Mouse (Mus musculus) liver, adult 2 months (tissue): Measurements from ENCODE around the gene Dpf3. TPM values are rescaled to one million over a fixed set of nuclear protein-coding genes. Genes with fewer than 3 reads are reported as not detected.

Experiments
- DNase-seq: peaks from one replicate; pipeline ENCODE4 v3.0.0-alpha.2; 2011; ENCODE audit warnings: low read depth, low spot score; ENCODE audit errors: extremely low read depth
- H3K27ac ChIP-seq: fragments of 200-500 bp; replicated peaks from 2 replicates; pipeline ENCODE4 v1.5.1; 2012; ENCODE audit warnings: low read depth, mild to moderate bottlenecking, control low read depth, inconsistent platforms, low read length; ENCODE audit not compliant: insufficient read depth
- H3K27me3 ChIP-seq: fragments of 200-500 bp; 2 replicates; pipeline ENCODE4 v1.6.1; 2012; ENCODE audit warnings: mild to moderate bottlenecking, moderate library complexity, low read length, inconsistent platforms; ENCODE audit not compliant: control insufficient read depth, insufficient read depth
- H3K36me3 ChIP-seq: fragments of 200-500 bp; 2 replicates; pipeline ENCODE4 v1.6.1; 2012; ENCODE audit warnings: low read length, inconsistent platforms; ENCODE audit not compliant: control insufficient read depth, insufficient read depth
- H3K4me1 ChIP-seq: fragments of 200-500 bp; 2 replicates; pipeline ENCODE4 v1.6.1; 2011; ENCODE audit warnings: low read length; ENCODE audit not compliant: control insufficient read depth, insufficient read depth
- H3K4me3 ChIP-seq: fragments of 200-500 bp; 2 replicates; pipeline ENCODE4 v1.5.1; 2011; ENCODE audit warnings: low read depth, mild to moderate bottlenecking, control low read depth, low read length, moderate library complexity; ENCODE audit not compliant: insufficient read depth
- H3K79me2 ChIP-seq: fragments of 200-500 bp; 2 replicates; pipeline ENCODE4 v1.6.1; 2012; ENCODE audit warnings: inconsistent platforms, mild to moderate bottlenecking, low read length, moderate library complexity; ENCODE audit not compliant: control insufficient read depth, insufficient read depth
- H3K9ac ChIP-seq: fragments of 200-500 bp; 2 replicates; pipeline ENCODE4 v1.6.1; 2012; ENCODE audit warnings: low read depth, mild to moderate bottlenecking, control low read depth, inconsistent platforms, low read length
- CTCF ChIP-seq: fragments of 200-500 bp; IDR thresholded peaks from 2 replicates; pipeline ENCODE4 v1.5.1; 2011; ENCODE audit warnings: low read depth, low read length, control low read depth
- POLR2A ChIP-seq: fragments of 200-500 bp; IDR thresholded peaks from 2 replicates; pipeline ENCODE4 v1.6.1; 2011; ENCODE audit warnings: low read length, control low read depth; ENCODE audit not compliant: insufficient read depth; ENCODE audit errors: extremely low read depth
- WGBS: fragments of 180-500 bp; shearing (Covaris S2); methylation state at CpG from one replicate; pipeline ENCODE4 v1.1.7; 2018; 5-methylcytosine and 5-hydroxymethylcytosine counted together
- polyA plus RNA-seq: library from polyadenylated mRNA; depleted of rRNA; stranded (reverse); fragments of >200 nt; gene quantifications from 2 replicates; pipeline ENCODE4 v1.2.3, GENCODE M21; 2012
- total RNA-seq: library from RNA; depleted of rRNA; stranded (reverse); fragments of >200 nt; gene quantifications from 2 replicates; pipeline ENCODE4 v1.2.3, GENCODE M21; 2014

Gene Dpf3
- total and polyA plus RNA-seq, 2 experiments = 1.6 to 2.4 TPM

- 95% methylated on average over 5 of the region's 5 CpGs for WGBS
- no peak overlapping the region for H3K9ac ChIP-seq
- TF ChIP-seq CTCF (no peak), POLR2A (no peak)
- no peaks in the 10 kb centered on the region for H3K36me3 ChIP-seq
- no peak for DNase-seq
- no peak overlapping the region for H3K4me3 ChIP-seq
- no peaks in the 10 kb centered on the region for H3K4me1 ChIP-seq
- H3K27ac ChIP-seq = no peak overlapping the region
- no peaks in the 10 kb centered on the region for H3K79me2 ChIP-seq
- H3K27me3 ChIP-seq = no peaks in the 10 kb centered on the region
Measured at GRCm38 (mm10) chr12:83528665-83529064, 41.1 kb upstream of the Dpf3 start.

DNA sequence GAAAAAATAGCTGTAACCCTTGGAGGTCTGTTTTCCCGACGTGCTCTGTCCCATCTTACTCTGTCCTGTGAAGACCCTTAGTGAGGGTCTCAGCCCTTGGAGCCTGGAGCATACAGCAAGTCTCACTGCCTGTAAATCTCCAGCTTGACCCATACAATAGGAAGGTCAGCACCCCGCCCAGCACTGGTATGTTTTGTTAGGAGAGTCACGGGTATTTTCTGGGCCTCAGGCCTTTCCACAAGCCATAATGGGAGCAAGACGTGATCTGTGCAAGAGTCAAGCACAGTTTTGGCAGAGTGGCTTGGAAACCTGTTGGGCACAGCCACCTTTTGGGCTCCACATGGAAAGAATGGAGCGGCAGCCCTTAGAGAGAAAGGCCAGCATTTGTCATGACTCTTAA lies 40.3 kb upstream of the Dpf3 start:
- WGBS = 94% methylated on average over 6 of the region's 6 CpGs
- no peak overlapping the region for H3K4me3 ChIP-seq

DNA sequence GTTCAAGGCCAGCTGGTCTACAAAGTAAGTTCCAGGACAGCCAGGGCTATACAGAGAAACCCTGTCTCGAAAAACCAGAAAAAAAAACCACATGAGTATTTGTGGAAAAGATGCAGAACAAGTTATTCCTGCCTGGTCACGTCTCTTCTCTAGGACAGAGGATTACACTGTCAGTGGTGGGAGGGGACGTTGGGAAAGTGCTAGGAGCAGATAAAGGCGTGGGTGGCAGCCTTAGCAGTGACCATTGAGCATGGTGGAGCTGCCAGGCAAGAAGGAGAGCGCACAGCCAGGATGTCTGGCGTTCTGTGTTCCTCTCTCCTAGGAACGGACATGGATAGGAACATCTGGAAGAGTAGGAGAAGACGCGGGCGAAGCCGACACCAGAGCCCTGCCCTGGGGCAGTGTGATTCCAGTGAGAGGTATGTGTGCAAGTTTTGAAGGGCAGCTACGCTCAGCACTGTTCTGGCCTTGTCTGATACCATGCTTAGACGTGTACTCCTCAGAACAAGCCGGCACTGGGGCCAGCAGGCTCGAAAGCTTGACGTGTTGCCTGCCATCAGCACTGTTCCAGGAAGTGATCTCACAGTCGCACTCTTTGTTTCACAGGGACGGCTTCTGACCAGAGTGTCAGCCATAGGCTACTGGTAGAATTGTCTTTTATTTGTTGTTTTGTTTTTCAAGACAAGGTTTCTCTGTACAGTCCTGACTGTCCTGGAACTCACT lies 38.5 kb upstream of the Dpf3 start:
- H3K4me3 ChIP-seq = no peak overlapping the region
- no peak overlapping the region for H3K9ac ChIP-seq
- H3K79me2 ChIP-seq = no peaks in the 10 kb centered on the region
- no peak for TF ChIP-seq POLR2A
- TF ChIP-seq CTCF = no peak
- H3K27ac ChIP-seq = no peak overlapping the region
- H3K27me3 ChIP-seq = no peaks in the 10 kb centered on the region
- H3K36me3 ChIP-seq = no peaks in the 10 kb centered on the region
- WGBS = 79% methylated on average over 18 of the region's 18 CpGs
- no peaks in the 10 kb centered on the region for H3K4me1 ChIP-seq
- DNase-seq = no peak

More for the DNA sequence above, 40.3 kb upstream of the Dpf3 start:
- DNase-seq = no peak
- Histone ChIP-seq H3K4me1 (no peaks in the 10 kb centered on the region), H3K36me3 (no peaks in the 10 kb centered on the region), H3K27me3 (no peaks in the 10 kb centered on the region), H3K27ac (no peak overlapping the region), H3K79me2 (no peaks in the 10 kb centered on the region), H3K9ac (no peak overlapping the region)
- TF ChIP-seq CTCF (no peak), POLR2A (no peak)

GRCm38 (mm10) chr12:83524329-83524728 lies 36.8 kb upstream of the Dpf3 start:
- Histone ChIP-seq H3K36me3 (no peaks in the 10 kb centered on the region), H3K4me3 (no peak overlapping the region), H3K27me3 (no peaks in the 10 kb centered on the region), H3K79me2 (no peaks in the 10 kb centered on the region), H3K9ac (no peak overlapping the region), H3K4me1 (no peaks in the 10 kb centered on the region), H3K27ac (no peak overlapping the region)
- DNase-seq = no peak
- 75% methylated on average over 5 of the region's 5 CpGs for WGBS
- TF ChIP-seq POLR2A = no peak
- TF ChIP-seq CTCF = no peak

- no peak for TF ChIP-seq POLR2A
- no peak for TF ChIP-seq CTCF
- no peak for DNase-seq
- WGBS = 87% methylated on average over 4 of the region's 4 CpGs
- Histone ChIP-seq H3K36me3 (no peaks in the 10 kb centered on the region), H3K9ac (no peak overlapping the region), H3K27ac (no peak overlapping the region), H3K27me3 (no peaks in the 10 kb centered on the region), H3K79me2 (no peaks in the 10 kb centered on the region), H3K4me3 (no peak overlapping the region), H3K4me1 (no peaks in the 10 kb centered on the region)
Measured at GRCm38 (mm10) chr12:83523892-83524291, 36.4 kb upstream of the Dpf3 start.

DNA sequence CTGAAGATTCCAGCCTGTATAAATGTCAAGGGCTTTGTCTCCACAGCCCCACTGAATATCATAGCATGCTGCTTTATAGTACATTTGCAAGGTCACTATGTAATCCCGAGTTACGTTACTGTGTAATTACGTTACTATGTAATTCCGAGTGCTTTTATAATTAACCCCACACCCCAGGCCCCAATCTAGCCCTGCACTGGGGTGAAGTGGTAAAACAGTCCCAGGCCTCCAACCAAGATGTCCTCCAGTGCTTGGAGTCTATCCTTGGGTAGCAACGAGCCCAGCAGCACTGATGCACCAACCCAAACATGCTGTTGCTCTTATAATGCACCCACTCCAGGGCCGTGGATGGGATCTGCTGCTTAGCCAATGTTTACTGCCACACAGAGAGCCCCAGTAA lies 35.5 kb upstream of the Dpf3 start:
- 95% methylated on average over 6 of the region's 6 CpGs for WGBS
- Histone ChIP-seq H3K27ac (no peak overlapping the region), H3K27me3 (no peaks in the 10 kb centered on the region), H3K9ac (no peak overlapping the region), H3K4me1 (no peaks in the 10 kb centered on the region), H3K36me3 (no peaks in the 10 kb centered on the region), H3K79me2 (no peaks in the 10 kb centered on the region), H3K4me3 (no peak overlapping the region)
- DNase-seq = no peak
- TF ChIP-seq CTCF (no peak), POLR2A (no peak)
